Mouse (Mus musculus) C2C12 (cell line): Measurements from ENCODE around the gene Racgap1.

ENCODE experiments used
- CTCF ChIP-seq: IDR thresholded peaks from one replicate; pipeline ENCODE4 v1.5.1; 2011; ENCODE audit not compliant: control insufficient read depth, insufficient read depth, insufficient read length
- USF1 ChIP-seq: IDR thresholded peaks from one replicate; pipeline ENCODE4 v1.6.1; 2011; ENCODE audit warnings: low read depth, mild to moderate bottlenecking, control low read depth, moderate library complexity

- TF ChIP-seq CTCF (no peak), USF1 (no peak)
Observed at GRCm38 (mm10) chr15:99584407-99585202, 66.9 kb downstream of the Racgap1 start.
